Mouse (Mus musculus): Measurements from ENCODE around the gene Edn2. TPM values are rescaled to one million over a fixed set of nuclear protein-coding genes. Genes with fewer than 3 reads are reported as not detected.

Gene Edn2
- total and polyA plus RNA-seq, 2 experiments from 2014 or later: 0.10 TPM; not detected in 1

DNA sequence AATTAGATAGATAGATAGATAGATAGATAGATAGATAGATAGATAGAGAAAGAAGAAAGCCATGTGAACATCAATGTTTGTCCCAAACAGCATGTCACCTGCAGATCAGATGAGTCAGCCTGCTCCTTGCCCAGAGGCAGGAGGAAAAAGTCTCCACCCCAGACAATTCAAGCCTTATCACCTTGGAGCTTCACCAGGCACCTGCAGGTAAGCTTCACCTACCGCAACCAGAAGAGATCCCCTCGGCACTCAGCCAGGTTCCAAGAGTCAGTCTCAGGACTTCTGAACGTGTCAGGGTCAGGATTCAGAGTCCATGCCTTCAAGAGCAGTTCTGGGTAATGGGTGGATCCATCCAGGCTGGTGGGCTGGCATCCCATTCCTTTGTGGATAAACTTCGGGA lies 18.1 kb downstream of the Edn2 start:
- TF ChIP-seq CTCF (IDR thresholded peaks at IDR 0.05): no peak
- no peak for DNase-seq (ENCODE audit: low spot score)
- Histone ChIP-seq H3K4me1 (ENCODE audit: insufficient read depth, low read length) (no peaks in the 10 kb centered on the region), H3K27me3 (ENCODE audit: insufficient read depth, low read length) (no peaks in the 10 kb centered on the region), H3K36me3 (ENCODE audit: insufficient read depth, low read length) (no peaks in the 10 kb centered on the region), H3K4me2 (ENCODE audit: low read depth, low read length, poor library complexity, severe bottlenecking) (no peak overlapping the region), H3K9me3 (ENCODE audit: low read length) (no peaks in the 10 kb centered on the region), H3K4me3 (ENCODE audit: low read depth, low read length) (no peak overlapping the region), H3K9ac (replicated peaks; ENCODE audit: low read length, poor library complexity, severe bottlenecking) (no peak overlapping the region), H3K27ac (ENCODE audit: low read depth, low read length) (no peak overlapping the region)
- no peak for ATAC-seq (ENCODE audit: low FRiP score)
- 76% methylated on average over 4 of the region's 4 CpGs for WGBS

DNA sequence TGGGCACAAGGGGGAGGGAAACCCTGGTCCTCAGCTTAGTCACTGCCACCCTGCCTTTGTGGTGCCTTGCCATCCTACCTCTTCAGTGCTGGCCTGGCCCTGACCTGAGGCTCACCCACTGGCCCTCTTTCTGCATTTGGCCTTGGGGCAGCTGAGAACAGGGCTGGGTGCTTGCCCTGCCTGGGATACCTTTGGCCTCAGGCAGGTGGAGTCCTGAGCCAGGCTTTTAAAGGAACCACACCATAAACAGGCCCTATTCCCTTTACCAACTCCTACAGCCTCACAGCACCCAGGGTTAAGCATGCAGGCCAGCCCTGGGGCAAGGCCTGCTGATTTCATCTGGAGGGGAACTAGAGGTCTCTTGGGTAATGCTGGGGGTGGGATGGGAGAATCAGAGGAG lies 19.5 kb downstream of the Edn2 start:
- DNase-seq (ENCODE audit: low spot score) (no peak), ATAC-seq (ENCODE audit: low FRiP score) (no peak)
- no peak overlapping the region for H3K9ac ChIP-seq (replicated peaks; ENCODE audit: low read length, poor library complexity, severe bottlenecking)
- no peaks in the 10 kb centered on the region for H3K27me3 ChIP-seq (ENCODE audit: insufficient read depth, low read length)
- H3K27ac ChIP-seq (ENCODE audit: low read depth, low read length): no peak overlapping the region
- TF ChIP-seq CTCF (IDR thresholded peaks at IDR 0.05): no peak
- no peaks in the 10 kb centered on the region for H3K9me3 ChIP-seq (ENCODE audit: low read length)
- no peak overlapping the region for H3K4me2 ChIP-seq (ENCODE audit: low read depth, low read length, poor library complexity, severe bottlenecking)
- no peak overlapping the region for H3K4me3 ChIP-seq (ENCODE audit: low read depth, low read length)
- no peaks in the 10 kb centered on the region for H3K4me1 ChIP-seq (ENCODE audit: insufficient read depth, low read length)
- H3K36me3 ChIP-seq (ENCODE audit: insufficient read depth, low read length): no peaks in the 10 kb centered on the region

DNA sequence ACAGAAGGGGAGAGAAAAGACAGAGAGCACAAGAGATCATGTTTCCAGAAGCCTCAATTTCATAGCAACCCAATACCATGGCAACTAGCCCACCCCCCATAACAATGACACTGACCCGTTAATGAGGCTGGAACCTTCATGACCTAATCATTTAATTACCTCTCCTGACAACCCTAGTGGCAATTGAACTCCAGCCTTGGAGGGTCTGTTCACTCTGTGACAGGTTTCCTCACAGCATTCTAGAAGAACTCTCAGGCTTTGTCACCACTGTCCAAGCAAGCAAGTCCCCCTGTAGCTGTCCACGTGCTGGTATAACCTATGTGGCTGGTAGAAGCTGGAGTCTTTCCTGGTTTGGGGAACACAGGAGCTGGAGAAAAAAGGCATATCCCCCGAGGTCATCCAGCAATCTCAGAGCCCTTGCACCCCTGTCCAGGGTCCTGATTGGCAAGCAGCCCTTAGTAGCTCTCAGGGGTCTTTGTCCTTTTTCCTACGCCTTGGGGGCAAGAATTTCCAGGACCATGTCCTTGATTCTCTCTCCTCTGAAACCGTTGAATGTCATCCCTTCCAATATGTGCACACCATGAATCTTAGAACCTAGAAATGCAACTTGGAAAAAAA lies 23.5 kb downstream of the Edn2 start:
- no peaks in the 10 kb centered on the region for H3K36me3 ChIP-seq (ENCODE audit: insufficient read depth, low read length)
- no peaks in the 10 kb centered on the region for H3K9me3 ChIP-seq (ENCODE audit: low read length)
- H3K4me2 ChIP-seq (ENCODE audit: low read depth, low read length, poor library complexity, severe bottlenecking): no peak overlapping the region
- no peak overlapping the region for H3K9ac ChIP-seq (replicated peaks; ENCODE audit: low read length, poor library complexity, severe bottlenecking)
- no peak overlapping the region for H3K4me3 ChIP-seq (ENCODE audit: low read depth, low read length)
- DNase-seq (ENCODE audit: low spot score) (no peak), ATAC-seq (ENCODE audit: low FRiP score) (no peak)
- H3K27ac ChIP-seq (ENCODE audit: low read depth, low read length): no peak overlapping the region
- WGBS: 24% methylated on average over 5 of the region's 5 CpGs
- peaks cover 3% of the 10 kb centered on the region; the same call in 1 of the 2 replicates for H3K27me3 ChIP-seq (ENCODE audit: insufficient read depth, low read length)
- H3K4me1 ChIP-seq (ENCODE audit: insufficient read depth, low read length): no peaks in the 10 kb centered on the region
- TF ChIP-seq CTCF (IDR thresholded peaks at IDR 0.05): no peak

DNA sequence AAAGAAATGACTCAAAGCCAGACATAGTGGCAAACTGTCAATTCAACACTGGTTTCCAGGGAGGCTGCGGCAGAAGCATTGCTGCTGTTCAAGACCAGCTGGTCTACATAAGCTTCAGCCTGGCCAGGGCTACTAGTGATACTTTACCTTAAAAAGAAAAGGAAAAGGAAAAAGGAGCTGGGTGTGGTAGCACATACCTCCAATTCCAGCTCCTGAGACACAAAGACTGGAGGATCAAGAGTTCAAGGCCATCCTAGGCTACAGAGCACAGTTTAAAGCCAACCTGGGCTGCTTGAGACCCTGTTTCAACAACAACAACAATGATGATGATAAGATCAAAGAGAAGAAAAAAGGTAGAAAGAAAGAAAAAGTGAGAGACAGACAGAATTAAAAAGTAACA lies 25.4 kb downstream of the Edn2 start:
- Histone ChIP-seq H3K9me3 (ENCODE audit: low read length) (no peaks in the 10 kb centered on the region), H3K36me3 (ENCODE audit: insufficient read depth, low read length) (no peaks in the 10 kb centered on the region), H3K4me2 (ENCODE audit: low read depth, low read length, poor library complexity, severe bottlenecking) (no peak overlapping the region), H3K27me3 (ENCODE audit: insufficient read depth, low read length) (peaks cover 3% of the 10 kb centered on the region; the same call in 1 of the 2 replicates), H3K4me1 (ENCODE audit: insufficient read depth, low read length) (no peaks in the 10 kb centered on the region), H3K4me3 (ENCODE audit: low read depth, low read length) (no peak overlapping the region), H3K9ac (replicated peaks; ENCODE audit: low read length, poor library complexity, severe bottlenecking) (no peak overlapping the region), H3K27ac (ENCODE audit: low read depth, low read length) (no peak overlapping the region)
- no peak for TF ChIP-seq CTCF (IDR thresholded peaks at IDR 0.05)
- ATAC-seq (ENCODE audit: low FRiP score) (no peak), DNase-seq (ENCODE audit: low spot score) (no peak)
- 85% methylated on average over 1 of the region's 1 CpGs for WGBS

DNA sequence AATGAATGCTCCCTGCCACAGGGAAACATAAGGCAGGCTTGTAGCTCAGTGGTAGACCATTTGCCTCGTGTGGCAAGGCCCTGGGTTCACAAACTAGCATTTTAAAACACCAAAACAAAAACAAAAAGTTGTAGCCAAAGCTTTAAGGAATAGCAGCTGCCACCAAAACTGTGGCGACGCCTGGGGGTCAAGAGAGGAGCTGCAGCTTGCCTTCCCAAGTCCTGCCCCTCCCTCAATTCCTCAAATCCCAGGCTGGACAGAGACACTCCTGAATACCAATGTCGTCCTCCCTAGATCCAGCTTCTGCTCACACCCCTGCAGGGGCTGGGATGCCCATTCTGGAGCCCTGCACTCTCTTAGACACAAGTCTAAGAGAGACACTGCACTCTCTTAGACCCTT lies 25.9 kb downstream of the Edn2 start:
- Histone ChIP-seq H3K4me3 (ENCODE audit: low read depth, low read length) (no peak overlapping the region), H3K4me2 (ENCODE audit: low read depth, low read length, poor library complexity, severe bottlenecking) (no peak overlapping the region), H3K27me3 (ENCODE audit: insufficient read depth, low read length) (peaks cover 3% of the 10 kb centered on the region; the same call in 1 of the 2 replicates), H3K9ac (replicated peaks; ENCODE audit: low read length, poor library complexity, severe bottlenecking) (no peak overlapping the region), H3K4me1 (ENCODE audit: insufficient read depth, low read length) (no peaks in the 10 kb centered on the region), H3K27ac (ENCODE audit: low read depth, low read length) (no peak overlapping the region), H3K36me3 (ENCODE audit: insufficient read depth, low read length) (no peaks in the 10 kb centered on the region), H3K9me3 (ENCODE audit: low read length) (no peaks in the 10 kb centered on the region)
- no peak for DNase-seq (ENCODE audit: low spot score)
- peak; percentile 52 for TF ChIP-seq CTCF (IDR thresholded peaks at IDR 0.05)
- ATAC-seq (ENCODE audit: low FRiP score): no peak
- WGBS: 14% methylated on average over 4 of the region's 4 CpGs

DNA sequence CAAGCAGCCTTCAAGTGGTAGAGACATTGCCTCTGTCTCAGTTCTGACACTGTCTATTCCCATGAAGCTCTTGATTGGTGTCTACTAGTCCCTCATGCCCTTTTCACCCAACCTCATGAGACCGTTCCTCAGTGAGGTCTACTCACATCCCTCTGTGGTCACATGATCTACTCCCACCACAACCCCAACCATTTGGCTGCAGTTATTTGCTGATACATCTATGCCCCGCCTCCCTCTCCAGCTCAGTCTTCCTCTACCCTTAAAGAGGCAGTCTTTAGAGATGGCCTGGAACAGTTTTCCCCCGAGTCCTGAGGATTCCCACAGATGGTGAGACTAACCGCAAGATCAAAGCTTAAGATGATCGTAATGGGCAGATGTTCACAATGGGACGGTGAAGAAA lies 27.2 kb downstream of the Edn2 start:
- ATAC-seq (ENCODE audit: low FRiP score): no peak
- no peak for TF ChIP-seq CTCF (IDR thresholded peaks at IDR 0.05)

More for the DNA sequence above, 27.2 kb downstream of the Edn2 start:
- Histone ChIP-seq H3K4me2 (ENCODE audit: low read depth, low read length, poor library complexity, severe bottlenecking) (no peak overlapping the region), H3K36me3 (ENCODE audit: insufficient read depth, low read length) (no peaks in the 10 kb centered on the region), H3K27ac (ENCODE audit: low read depth, low read length) (no peak overlapping the region), H3K4me1 (ENCODE audit: insufficient read depth, low read length) (no peaks in the 10 kb centered on the region), H3K9me3 (ENCODE audit: low read length) (no peaks in the 10 kb centered on the region), H3K27me3 (ENCODE audit: insufficient read depth, low read length) (peaks cover 3% of the 10 kb centered on the region; the same call in 1 of the 2 replicates), H3K9ac (replicated peaks; ENCODE audit: low read length, poor library complexity, severe bottlenecking) (no peak overlapping the region), H3K4me3 (ENCODE audit: low read depth, low read length) (no peak overlapping the region)
- WGBS: 81% methylated on average over 6 of the region's 6 CpGs
- DNase-seq (ENCODE audit: low spot score): no peak
